Mouse (Mus musculus): ENCODE results near the gene Carmil1.

DNA sequence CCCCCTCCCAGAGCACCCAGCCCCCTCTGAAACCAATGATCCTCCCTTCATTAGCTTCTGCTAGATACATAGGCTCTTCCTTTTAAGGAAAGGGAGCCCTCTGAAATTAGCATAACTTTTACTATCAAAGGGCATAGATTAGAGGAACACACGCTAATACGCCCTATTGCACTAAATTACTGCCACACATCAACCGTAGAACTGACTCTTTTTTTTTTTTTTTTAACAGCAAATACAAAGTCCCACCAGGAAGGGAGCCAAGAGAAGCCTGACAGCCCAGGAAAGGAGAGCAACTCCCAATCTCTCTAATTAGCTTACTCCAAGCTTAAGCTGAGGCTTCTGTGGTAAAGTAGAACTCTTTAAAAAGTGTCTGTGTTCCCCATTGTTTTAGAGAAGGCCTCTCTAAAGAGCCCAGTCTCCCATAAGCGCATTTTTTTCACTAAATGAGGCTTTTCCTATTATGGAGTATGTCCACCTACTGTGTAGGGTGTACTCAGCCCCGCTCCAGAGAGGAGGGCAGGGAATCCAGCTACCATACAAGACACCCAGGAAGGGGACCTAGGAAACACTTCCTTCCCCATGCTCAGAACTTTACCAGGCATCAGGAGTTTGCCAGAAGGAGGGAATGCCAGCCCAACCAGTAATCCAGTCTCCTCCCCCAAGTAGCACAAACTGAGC is 38.0 kb downstream of the Carmil1 start:
- TF ChIP-seq POLR2A (IDR thresholded peaks at IDR 0.05; ENCODE audit: insufficient read depth, low read depth, low read length) = no peak
- TF ChIP-seq CTCF (IDR thresholded peaks at IDR 0.05) = no peak
